15 mouse cellular contexts compared by ENCODE assay signal in the genomic region with DNA sequence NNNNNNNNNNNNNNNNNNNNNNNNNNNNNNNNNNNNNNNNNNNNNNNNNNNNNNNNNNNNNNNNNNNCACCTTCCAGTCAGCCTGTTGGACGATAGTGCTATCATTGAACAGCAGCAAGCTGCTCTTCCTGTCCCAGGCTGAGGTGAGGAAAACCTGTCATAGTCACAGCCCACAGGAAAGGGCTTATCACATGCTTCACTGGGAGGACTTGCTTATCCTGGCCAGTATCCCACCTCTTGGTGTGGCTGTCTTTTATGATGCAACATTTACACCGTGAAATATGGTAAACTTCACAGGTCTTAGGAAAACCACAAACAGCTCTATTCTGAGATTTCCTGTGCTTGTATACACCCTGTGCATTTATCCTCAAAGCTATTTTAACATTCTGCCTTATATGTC. TPM values are rescaled to one million over a fixed set of nuclear protein-coding genes. Genes with fewer than 3 reads are reported as not detected.
"Had no signal": no experiment of that assay in that cellular context is flagged by ENCODE, and none has a peak within 500 bp of the region (broad histone marks: within the 10 kb centered on the region; RNA-seq: fewer than 3 reads in every experiment).

No protein-coding gene starts in this region.

RNA-seq across cellular contexts. Expression of a gene that starts 4.6 kb away (rescaled TPM):
- total RNA-seq: midbrain, postnatal 0 days had no signal
- polyA plus RNA-seq: liver, embryonic 14.5 days; liver, embryonic 16.5 days; lung, embryonic 14.5 days; lung, embryonic 16.5 days; midbrain, embryonic 11.5 days; midbrain, embryonic 13.5 days; midbrain, embryonic 15.5 days; midbrain, postnatal 0 days; neural tube, embryonic 11.5 days; neural tube, embryonic 13.5 days; neural tube, embryonic 15.5 days; stomach, embryonic 15.5 days; stomach, postnatal 0 days; testis, adult 2 months; thymus, adult 2 months had no signal

RNA-seq across cellular contexts. Expression of a gene that starts 44.7 kb away (rescaled TPM):
- total RNA-seq: midbrain, postnatal 0 days had no signal
- polyA plus RNA-seq: liver, embryonic 14.5 days; liver, embryonic 16.5 days; lung, embryonic 14.5 days; lung, embryonic 16.5 days; midbrain, embryonic 11.5 days; midbrain, embryonic 13.5 days; midbrain, embryonic 15.5 days; midbrain, postnatal 0 days; neural tube, embryonic 11.5 days; neural tube, embryonic 13.5 days; neural tube, embryonic 15.5 days; stomach, embryonic 15.5 days; stomach, postnatal 0 days; testis, adult 2 months; thymus, adult 2 months had no signal
